Mouse (Mus musculus) kidney, embryonic 15.5 days (tissue): Measurements from ENCODE around the gene Lrba. TPM values are rescaled to one million over a fixed set of nuclear protein-coding genes. Genes with fewer than 3 reads are reported as not detected.

Experiments used
- ATAC-seq: fragments of 200-750 bp; cut with Nextera tagmentation; replicated peaks from 2 replicates; pipeline ENCODE4 v1.8.0; 2017; ENCODE audit warnings: moderate TSS enrichment; ENCODE audit not compliant: low FRiP score
- H3K27ac ChIP-seq: fragments of 300-500 bp; sonication (generic); 2 replicates; pipeline ENCODE4 v1.5.1; 2015; ENCODE audit warnings: mild to moderate bottlenecking, inconsistent platforms
- H3K27me3 ChIP-seq: fragments of 300-500 bp; sonication (generic); 2 replicates; pipeline ENCODE4 v1.6.1; 2015; ENCODE audit warnings: inconsistent platforms
- H3K36me3 ChIP-seq: fragments of 300-500 bp; sonication (generic); 2 replicates; pipeline ENCODE4 v1.6.1; 2015; ENCODE audit warnings: inconsistent platforms
- H3K4me1 ChIP-seq: fragments of 300-500 bp; sonication (generic); 2 replicates; pipeline ENCODE4 v1.6.1; 2015; ENCODE audit warnings: inconsistent platforms
- H3K4me2 ChIP-seq: fragments of 300-500 bp; sonication (generic); 2 replicates; pipeline ENCODE4 v1.6.1; 2015; ENCODE audit warnings: moderate library complexity, mild to moderate bottlenecking, inconsistent platforms
- H3K4me3 ChIP-seq: fragments of 300-500 bp; sonication (generic); replicated peaks from 2 replicates; pipeline ENCODE4 v1.5.1; 2015; ENCODE audit warnings: mild to moderate bottlenecking, inconsistent platforms
- H3K9ac ChIP-seq: fragments of 300-500 bp; sonication (generic); 2 replicates; pipeline ENCODE4 v1.6.1; 2015; ENCODE audit warnings: mild to moderate bottlenecking, inconsistent platforms
- H3K9me3 ChIP-seq: fragments of 300-500 bp; sonication (generic); replicated peaks from 2 replicates; pipeline ENCODE4 v1.6.1; 2016; ENCODE audit warnings: inconsistent platforms
- WGBS: fragments of 180-500 bp; shearing (Covaris S2); methylation state at CpG from one replicate; pipeline ENCODE4 v1.1.7; 2015; ENCODE audit warnings: mixed read lengths; 5-methylcytosine and 5-hydroxymethylcytosine counted together
- polyA plus RNA-seq: library from polyadenylated mRNA; unstranded; fragments of >200 nt; fragmentation: Nextera tagmentation; extraction: Ambion mirVana; gene quantifications from 2 replicates; pipeline ENCODE4 v1.2.1, GENCODE M21; 2015

The Lrba gene
- polyA plus RNA-seq, 1 experiment from 2014 or later, result 7.6 TPM

GRCm38 (mm10) chr3:86711530-86711929 lies 487.1 kb downstream of the Lrba start:
- Histone ChIP-seq H3K9me3 (no peaks in the 10 kb centered on the region), H3K27me3 (no peaks in the 10 kb centered on the region), H3K27ac (no peak overlapping the region), H3K4me2 (no peak overlapping the region), H3K9ac (no peak overlapping the region), H3K4me3 (no peak overlapping the region), H3K36me3 (no peaks in the 10 kb centered on the region), H3K4me1 (no peaks in the 10 kb centered on the region)
- 87% methylated on average over 1 of the region's 1 CpGs for WGBS
- no peak for ATAC-seq

DNA sequence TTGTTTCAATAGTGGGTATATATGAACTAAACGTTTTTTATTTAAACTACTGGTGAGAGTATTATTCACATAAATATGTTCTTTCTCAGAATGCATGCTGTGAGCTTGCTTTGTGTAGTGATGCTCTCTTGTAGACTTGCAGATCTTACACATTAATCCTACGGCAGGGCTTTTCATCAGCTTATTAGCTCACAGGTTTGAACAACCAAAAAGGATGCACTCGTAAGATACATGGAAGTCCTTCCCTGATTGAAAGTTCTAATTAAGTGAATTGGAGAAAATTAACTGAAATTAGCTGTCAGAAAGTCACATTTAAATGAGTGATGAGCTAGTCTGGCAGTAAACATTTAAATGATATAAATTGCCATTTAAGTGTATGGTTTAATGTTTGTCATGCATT lies 488.3 kb downstream of the Lrba start:
- Histone ChIP-seq H3K4me2 (no peak overlapping the region), H3K36me3 (no peaks in the 10 kb centered on the region), H3K4me3 (no peak overlapping the region), H3K27ac (no peak overlapping the region), H3K4me1 (no peaks in the 10 kb centered on the region), H3K9ac (no peak overlapping the region), H3K27me3 (no peaks in the 10 kb centered on the region), H3K9me3 (no peaks in the 10 kb centered on the region)
- 72% methylated on average over 3 of the region's 3 CpGs for WGBS
- ATAC-seq, result no peak

- no peak for ATAC-seq
- no peak overlapping the region for H3K4me2 ChIP-seq
- no peak overlapping the region for H3K27ac ChIP-seq
- no peaks in the 10 kb centered on the region for H3K4me1 ChIP-seq
- H3K36me3 ChIP-seq, result no peaks in the 10 kb centered on the region
- no peaks in the 10 kb centered on the region for H3K9me3 ChIP-seq
- H3K9ac ChIP-seq, result no peak overlapping the region
- no peaks in the 10 kb centered on the region for H3K27me3 ChIP-seq
- WGBS, result 79% methylated on average over 2 of the region's 2 CpGs
- H3K4me3 ChIP-seq, result no peak overlapping the region
Measured at GRCm38 (mm10) chr3:86714446-86714845, 490.0 kb downstream of the Lrba start.

- ATAC-seq, result no peak
- Histone ChIP-seq H3K4me3 (no peak overlapping the region), H3K9me3 (no peaks in the 10 kb centered on the region), H3K27me3 (no peaks in the 10 kb centered on the region), H3K9ac (no peak overlapping the region), H3K27ac (no peak overlapping the region), H3K36me3 (no peaks in the 10 kb centered on the region), H3K4me1 (peaks cover 9% of the 10 kb centered on the region), H3K4me2 (no peak overlapping the region)
- WGBS, result 21% methylated on average over 9 of the region's 9 CpGs
Measured at GRCm38 (mm10) chr3:86723415-86724298, 499.2 kb downstream of the Lrba start.

DNA sequence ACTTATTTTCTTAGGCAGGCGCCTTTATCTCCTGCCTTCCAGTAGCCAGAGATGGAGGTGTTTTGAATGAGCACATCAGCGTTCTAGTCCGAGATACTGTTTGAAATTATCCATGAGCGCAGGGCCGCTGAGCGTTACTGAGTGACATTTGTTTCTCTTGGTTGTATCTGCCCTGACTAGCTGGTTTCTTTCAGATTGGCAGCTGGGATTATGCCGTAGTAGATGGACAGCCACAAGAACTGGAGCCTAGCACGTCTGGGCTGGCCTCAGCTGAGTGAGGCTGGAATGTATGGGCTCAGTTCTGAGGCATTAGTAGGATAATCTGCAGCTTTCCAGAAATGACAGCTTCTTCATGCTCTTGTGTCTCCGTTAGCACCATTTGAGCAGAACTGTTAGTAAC lies 500.6 kb downstream of the Lrba start:
- H3K4me3 ChIP-seq, result no peak overlapping the region
- no peak overlapping the region for H3K27ac ChIP-seq
- H3K4me2 ChIP-seq, result no peak overlapping the region
- WGBS, result 79% methylated on average over 9 of the region's 9 CpGs
- no peak overlapping the region for H3K9ac ChIP-seq
- H3K27me3 ChIP-seq, result no peaks in the 10 kb centered on the region
- no peaks in the 10 kb centered on the region for H3K36me3 ChIP-seq
- peaks cover 9% of the 10 kb centered on the region for H3K4me1 ChIP-seq
- no peaks in the 10 kb centered on the region for H3K9me3 ChIP-seq
- ATAC-seq, result no peak

- Histone ChIP-seq H3K9me3 (no peaks in the 10 kb centered on the region), H3K4me3 (no peak overlapping the region), H3K9ac (no peak overlapping the region), H3K27me3 (no peaks in the 10 kb centered on the region), H3K27ac (no peak overlapping the region), H3K4me2 (no peak overlapping the region), H3K36me3 (no peaks in the 10 kb centered on the region), H3K4me1 (no peaks in the 10 kb centered on the region)
- 88% methylated on average over 3 of the region's 3 CpGs for WGBS
- ATAC-seq, result no peak
Measured at GRCm38 (mm10) chr3:86738831-86739230, 514.4 kb downstream of the Lrba start.

DNA sequence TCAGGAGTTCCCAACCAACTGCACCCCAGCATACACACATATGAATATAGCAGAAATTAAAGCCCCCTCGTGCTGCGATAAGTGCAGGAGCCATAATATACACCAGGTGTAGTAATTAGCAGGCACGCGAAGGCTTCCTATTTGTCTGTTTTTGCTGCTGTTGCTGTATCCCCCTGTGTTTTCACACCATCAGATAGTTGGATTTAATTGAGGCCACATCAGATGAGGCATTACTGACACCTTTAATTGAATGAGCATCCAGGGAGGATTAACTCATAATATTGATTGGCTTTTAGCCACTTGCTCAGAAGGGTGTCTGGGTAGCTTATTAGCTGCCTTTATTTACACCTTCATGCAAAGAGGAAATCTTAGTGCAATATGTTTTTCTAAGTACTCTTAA lies 515.3 kb downstream of the Lrba start:
- Histone ChIP-seq H3K4me3 (no peak overlapping the region), H3K27me3 (no peaks in the 10 kb centered on the region), H3K27ac (no peak overlapping the region), H3K4me2 (no peak overlapping the region), H3K9me3 (no peaks in the 10 kb centered on the region), H3K36me3 (no peaks in the 10 kb centered on the region), H3K4me1 (no peaks in the 10 kb centered on the region), H3K9ac (no peak overlapping the region)
- ATAC-seq, result no peak
- 93% methylated on average over 4 of the region's 4 CpGs for WGBS

GRCm38 (mm10) chr3:86745348-86745747 lies 520.9 kb downstream of the Lrba start:
- no peaks in the 10 kb centered on the region for H3K36me3 ChIP-seq
- no peaks in the 10 kb centered on the region for H3K27me3 ChIP-seq
- H3K4me3 ChIP-seq, result no peak overlapping the region
- no peak overlapping the region for H3K4me2 ChIP-seq
- H3K9me3 ChIP-seq, result no peaks in the 10 kb centered on the region
- no peak for ATAC-seq
- 0 out of 2 replicates have a peak, but pooled peaks cover 8% of the 10 kb centered on the region for H3K4me1 ChIP-seq
- no peak overlapping the region for H3K27ac ChIP-seq
- 81% methylated on average over 4 of the region's 4 CpGs for WGBS
- no peak overlapping the region for H3K9ac ChIP-seq

DNA sequence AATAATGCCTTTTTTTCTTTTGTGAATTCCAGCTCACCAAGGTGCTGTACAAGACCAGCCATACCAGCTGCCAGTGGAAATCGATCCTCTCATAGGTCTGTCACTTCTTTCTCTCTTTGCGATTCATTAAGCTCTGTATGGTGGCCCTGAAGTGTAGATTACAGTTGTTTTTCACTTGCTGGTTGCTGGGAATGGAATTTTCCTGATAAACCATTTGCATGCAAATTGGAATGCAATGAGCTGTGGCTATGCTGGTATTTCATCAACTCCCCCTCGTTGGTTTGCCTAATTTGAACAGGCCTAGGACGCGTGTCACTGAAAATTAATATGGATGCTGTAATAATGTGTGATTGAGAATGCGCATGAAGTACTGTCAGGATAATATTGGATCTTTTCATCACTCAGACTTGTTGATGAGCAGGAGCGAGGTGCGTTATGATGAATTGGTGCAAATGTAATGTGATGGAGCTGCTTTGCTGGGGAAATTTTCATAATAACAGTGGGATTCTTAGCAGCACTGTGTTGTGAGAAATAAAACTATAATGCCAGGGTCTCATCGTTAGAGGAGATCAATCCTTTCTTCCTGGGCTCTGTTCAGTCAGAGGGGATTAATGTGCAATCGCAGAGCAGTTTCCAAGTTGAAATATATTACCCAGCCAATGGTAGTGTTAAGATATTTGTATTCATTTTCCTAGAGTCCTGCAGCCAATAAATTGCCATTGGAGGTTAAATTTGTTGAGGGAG lies 521.5 kb downstream of the Lrba start:
- H3K4me2 ChIP-seq, result no peak overlapping the region
- no peaks in the 10 kb centered on the region for H3K9me3 ChIP-seq
- ATAC-seq, result no peak
- no peaks in the 10 kb centered on the region for H3K27me3 ChIP-seq
- H3K9ac ChIP-seq, result no peak overlapping the region
- H3K36me3 ChIP-seq, result no peaks in the 10 kb centered on the region
- WGBS, result 74% methylated on average over 10 of the region's 10 CpGs
- H3K4me1 ChIP-seq, result 0 out of 2 replicates have a peak, but pooled peaks cover 11% of the 10 kb centered on the region
- H3K27ac ChIP-seq, result no peak overlapping the region
- no peak overlapping the region for H3K4me3 ChIP-seq

GRCm38 (mm10) chr3:86750652-86751051 lies 526.2 kb downstream of the Lrba start:
- H3K9me3 ChIP-seq, result no peaks in the 10 kb centered on the region
- peaks cover 21% of the 10 kb centered on the region for H3K4me1 ChIP-seq
- no peak overlapping the region for H3K4me3 ChIP-seq
- no peaks in the 10 kb centered on the region for H3K36me3 ChIP-seq
- no peak overlapping the region for H3K9ac ChIP-seq
- H3K4me2 ChIP-seq, result no peak overlapping the region
- WGBS, result 44% methylated on average over 7 of the region's 7 CpGs
- no peak for ATAC-seq
- H3K27me3 ChIP-seq, result no peaks in the 10 kb centered on the region
- no peak overlapping the region for H3K27ac ChIP-seq

DNA sequence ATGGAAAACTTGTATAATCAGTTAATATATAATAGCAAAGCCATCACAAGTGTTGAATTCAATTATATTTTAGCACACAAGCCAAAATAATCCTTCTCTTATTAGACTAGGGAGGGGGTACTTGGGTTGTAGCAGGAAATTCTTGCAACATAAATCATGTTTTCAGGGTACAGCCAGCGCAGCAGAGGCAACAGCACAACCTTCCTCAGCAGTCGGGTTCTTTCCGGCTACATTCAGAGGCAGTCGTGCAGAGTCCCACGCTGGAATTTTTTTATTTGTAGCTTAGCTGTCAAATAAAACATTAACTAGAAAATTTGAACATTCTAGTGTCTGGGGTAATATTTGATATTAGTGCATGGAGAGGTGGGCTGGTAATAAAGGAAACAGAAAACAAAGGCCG lies 529.7 kb downstream of the Lrba start:
- H3K4me2 ChIP-seq, result 0 out of 2 replicates have a peak overlapping the region, but pooled peaks have one; percentile 1
- H3K4me3 ChIP-seq, result no peak overlapping the region
- H3K4me1 ChIP-seq, result peaks cover 17% of the 10 kb centered on the region
- peak; percentile 73 for ATAC-seq
- H3K9ac ChIP-seq, result no peak overlapping the region
- no peaks in the 10 kb centered on the region for H3K27me3 ChIP-seq
- WGBS, result 27% methylated on average over 6 of the region's 6 CpGs
- no peaks in the 10 kb centered on the region for H3K36me3 ChIP-seq
- no peak overlapping the region; the same call in 1 of the 2 replicates for H3K27ac ChIP-seq
- H3K9me3 ChIP-seq, result no peaks in the 10 kb centered on the region
